Mouse (Mus musculus) forebrain, embryonic 12.5 days (tissue): ENCODE measurements around the gene Ints3. TPM values are rescaled to one million over a fixed set of nuclear protein-coding genes. Genes with fewer than 3 reads are reported as not detected.

Source experiments
- ATAC-seq: fragments of 200-750 bp; cut with Nextera tagmentation; 2 replicates; pipeline ENCODE4 v1.8.0; 2017; ENCODE audit warnings: moderate TSS enrichment; ENCODE audit not compliant: low FRiP score
- H3K27ac ChIP-seq: fragments of 300-500 bp; sonication (generic); 2 replicates; pipeline ENCODE4 v1.5.1; 2016; ENCODE audit warnings: mild to moderate bottlenecking
- H3K27me3 ChIP-seq: fragments of 300-500 bp; sonication (generic); 2 replicates; pipeline ENCODE4 v1.6.1; 2016; ENCODE audit warnings: mild to moderate bottlenecking
- H3K36me3 ChIP-seq: fragments of 300-500 bp; sonication (generic); replicated peaks from 2 replicates; pipeline ENCODE4 v1.6.1; 2016; ENCODE audit warnings: mild to moderate bottlenecking
- H3K4me1 ChIP-seq: fragments of 300-500 bp; sonication (generic); 2 replicates; pipeline ENCODE4 v1.6.1; 2016
- H3K4me2 ChIP-seq: fragments of 300-500 bp; sonication (generic); 2 replicates; pipeline ENCODE4 v1.6.1; 2016; ENCODE audit warnings: mild to moderate bottlenecking, moderate library complexity
- H3K4me3 ChIP-seq: fragments of 300-500 bp; sonication (generic); replicated peaks from 2 replicates; pipeline ENCODE4 v1.5.1; 2016; ENCODE audit warnings: mild to moderate bottlenecking
- H3K9ac ChIP-seq: fragments of 300-500 bp; sonication (generic); 2 replicates; pipeline ENCODE4 v1.6.1; 2016; ENCODE audit warnings: mild to moderate bottlenecking
- H3K9me3 ChIP-seq: fragments of 300-500 bp; sonication (generic); 2 replicates; pipeline ENCODE4 v1.6.1; 2016
- WGBS: fragments of 180-500 bp; shearing (Covaris S2); methylation state at CpG from one replicate; pipeline ENCODE4 v1.1.7; 2016; 5-methylcytosine and 5-hydroxymethylcytosine counted together
- polyA plus RNA-seq: library from polyadenylated mRNA; unstranded; fragments of >200 nt; fragmentation: Nextera tagmentation; extraction: Ambion mirVana; gene quantifications from 2 replicates; pipeline ENCODE4 v1.2.1, GENCODE M21; 2016

Gene Ints3
- polyA plus RNA-seq, 1 experiment from 2014 or later, result 42.8 TPM

GRCm38 (mm10) chr3:90384851-90385375 is 48.5 kb downstream of the Ints3 start:
- peaks cover 8% of the 10 kb centered on the region for H3K36me3 ChIP-seq
- 0 out of 2 replicates have a peak, but pooled peaks cover 6% of the 10 kb centered on the region for H3K27me3 ChIP-seq
- WGBS, result 85% methylated on average over 7 of the region's 7 CpGs
- no peak for ATAC-seq
- no peak overlapping the region for H3K4me2 ChIP-seq
- peaks cover 23% of the 10 kb centered on the region for H3K4me1 ChIP-seq
- no peak overlapping the region for H3K9ac ChIP-seq
- no peak overlapping the region for H3K27ac ChIP-seq
- H3K9me3 ChIP-seq, result no peaks in the 10 kb centered on the region
- no peak overlapping the region for H3K4me3 ChIP-seq

- Histone ChIP-seq H3K9me3 (no peaks in the 10 kb centered on the region), H3K4me2 (no peak overlapping the region), H3K4me1 (peaks cover 13% of the 10 kb centered on the region), H3K4me3 (no peak overlapping the region), H3K36me3 (peaks cover 8% of the 10 kb centered on the region), H3K27me3 (0 out of 2 replicates have a peak, but pooled peaks cover 3% of the 10 kb centered on the region), H3K9ac (no peak overlapping the region), H3K27ac (peak overlapping the region; percentile 37; the same call in 1 of the 2 replicates)
- ATAC-seq, result no peak
- 72% methylated on average over 4 of the region's 4 CpGs for WGBS
Measured at GRCm38 (mm10) chr3:90383690-90384089, 49.7 kb downstream of the Ints3 start.

- no peak overlapping the region for H3K27ac ChIP-seq
- H3K4me3 ChIP-seq, result no peak overlapping the region
- peaks cover 8% of the 10 kb centered on the region for H3K36me3 ChIP-seq
- H3K4me1 ChIP-seq, result 0 out of 2 replicates have a peak, but pooled peaks cover 2% of the 10 kb centered on the region
- H3K27me3 ChIP-seq, result no peaks in the 10 kb centered on the region
- H3K9me3 ChIP-seq, result no peaks in the 10 kb centered on the region
- 74% methylated on average over 11 of the region's 11 CpGs for WGBS
- ATAC-seq, result no peak
- H3K4me2 ChIP-seq, result no peak overlapping the region
- no peak overlapping the region for H3K9ac ChIP-seq
Measured at GRCm38 (mm10) chr3:90381727-90382126, 51.7 kb downstream of the Ints3 start.

GRCm38 (mm10) chr3:90378496-90378895 is 54.9 kb downstream of the Ints3 start:
- Histone ChIP-seq H3K27me3 (no peaks in the 10 kb centered on the region), H3K4me1 (peaks cover 8% of the 10 kb centered on the region; the same call in 1 of the 2 replicates), H3K4me3 (no peak overlapping the region), H3K36me3 (no peaks in the 10 kb centered on the region), H3K9me3 (no peaks in the 10 kb centered on the region), H3K9ac (no peak overlapping the region), H3K27ac (no peak overlapping the region), H3K4me2 (no peak overlapping the region)
- 84% methylated on average over 5 of the region's 5 CpGs for WGBS
- no peak for ATAC-seq

GRCm38 (mm10) chr3:90376247-90376585 is 57.2 kb downstream of the Ints3 start:
- H3K4me3 ChIP-seq, result no peak overlapping the region
- H3K36me3 ChIP-seq, result no peaks in the 10 kb centered on the region
- 75% methylated on average over 1 of the region's 1 CpGs for WGBS
- no peak overlapping the region for H3K4me2 ChIP-seq
- peaks cover 8% of the 10 kb centered on the region; the same call in 1 of the 2 replicates for H3K4me1 ChIP-seq
- H3K9me3 ChIP-seq, result no peaks in the 10 kb centered on the region
- no peak overlapping the region for H3K27ac ChIP-seq
- no peak for ATAC-seq
- no peaks in the 10 kb centered on the region for H3K27me3 ChIP-seq
- H3K9ac ChIP-seq, result no peak overlapping the region

- no peak overlapping the region for H3K27ac ChIP-seq
- no peaks in the 10 kb centered on the region for H3K9me3 ChIP-seq
- H3K4me3 ChIP-seq, result no peak overlapping the region
- no peak overlapping the region for H3K4me2 ChIP-seq
- no peaks in the 10 kb centered on the region for H3K27me3 ChIP-seq
- 49% methylated on average over 3 of the region's 3 CpGs for WGBS
- ATAC-seq, result no peak
- peaks cover 8% of the 10 kb centered on the region; the same call in 1 of the 2 replicates for H3K4me1 ChIP-seq
- no peak overlapping the region for H3K9ac ChIP-seq
- H3K36me3 ChIP-seq, result no peaks in the 10 kb centered on the region
Measured at GRCm38 (mm10) chr3:90375562-90376246, 57.7 kb downstream of the Ints3 start.

GRCm38 (mm10) chr3:90374368-90374767 is 59.1 kb downstream of the Ints3 start:
- Histone ChIP-seq H3K36me3 (no peaks in the 10 kb centered on the region), H3K27me3 (no peaks in the 10 kb centered on the region), H3K9ac (no peak overlapping the region), H3K27ac (no peak overlapping the region), H3K9me3 (no peaks in the 10 kb centered on the region), H3K4me3 (no peak overlapping the region), H3K4me1 (peaks cover 8% of the 10 kb centered on the region; the same call in 1 of the 2 replicates), H3K4me2 (no peak overlapping the region)
- WGBS, result 87% methylated on average over 4 of the region's 4 CpGs
- ATAC-seq, result no peak

- 31% methylated on average over 4 of the region's 4 CpGs for WGBS
- no peak overlapping the region for H3K4me3 ChIP-seq
- no peak overlapping the region for H3K9ac ChIP-seq
- no peak overlapping the region for H3K27ac ChIP-seq
- H3K27me3 ChIP-seq, result no peaks in the 10 kb centered on the region
- peaks cover 8% of the 10 kb centered on the region; the same call in 1 of the 2 replicates for H3K4me1 ChIP-seq
- H3K4me2 ChIP-seq, result no peak overlapping the region
- peak; percentile 60; the same call in 1 of the 2 replicates for ATAC-seq
- H3K9me3 ChIP-seq, result no peaks in the 10 kb centered on the region
- H3K36me3 ChIP-seq, result no peaks in the 10 kb centered on the region
Measured at GRCm38 (mm10) chr3:90373432-90374028, 59.9 kb downstream of the Ints3 start.

- WGBS, result 73% methylated on average over 5 of the region's 5 CpGs
- H3K9me3 ChIP-seq, result no peaks in the 10 kb centered on the region
- no peak for ATAC-seq
Measured at GRCm38 (mm10) chr3:90372817-90373216, 60.6 kb downstream of the Ints3 start.

GRCm38 (mm10) chr3:90371857-90372256 is 61.6 kb downstream of the Ints3 start:
- Histone ChIP-seq H3K36me3 (no peaks in the 10 kb centered on the region), H3K9me3 (no peaks in the 10 kb centered on the region), H3K9ac (no peak overlapping the region), H3K4me1 (peaks cover 8% of the 10 kb centered on the region; the same call in 1 of the 2 replicates), H3K27ac (no peak overlapping the region), H3K4me2 (no peak overlapping the region), H3K27me3 (no peaks in the 10 kb centered on the region), H3K4me3 (no peak overlapping the region)
- 79% methylated on average over 7 of the region's 7 CpGs for WGBS
- ATAC-seq, result no peak

More at GRCm38 (mm10) chr3:90372817-90373216, 60.6 kb downstream of the Ints3 start:
- Histone ChIP-seq H3K9ac (no peak overlapping the region), H3K36me3 (no peaks in the 10 kb centered on the region), H3K27ac (no peak overlapping the region), H3K4me2 (no peak overlapping the region), H3K4me3 (no peak overlapping the region), H3K4me1 (peaks cover 8% of the 10 kb centered on the region; the same call in 1 of the 2 replicates), H3K27me3 (no peaks in the 10 kb centered on the region)

GRCm38 (mm10) chr3:90369041-90369440 is 64.4 kb downstream of the Ints3 start:
- no peaks in the 10 kb centered on the region for H3K9me3 ChIP-seq
- WGBS, result 58% methylated on average over 2 of the region's 2 CpGs
- no peak overlapping the region for H3K27ac ChIP-seq
- H3K9ac ChIP-seq, result no peak overlapping the region
- H3K4me3 ChIP-seq, result no peak overlapping the region
- no peaks in the 10 kb centered on the region for H3K4me1 ChIP-seq
- no peak overlapping the region for H3K4me2 ChIP-seq
- H3K36me3 ChIP-seq, result 0 out of 2 replicates have a peak, but pooled peaks cover 2% of the 10 kb centered on the region
- ATAC-seq, result no peak
- no peaks in the 10 kb centered on the region for H3K27me3 ChIP-seq

- no peak overlapping the region for H3K4me2 ChIP-seq
- no peaks in the 10 kb centered on the region for H3K9me3 ChIP-seq
- H3K36me3 ChIP-seq, result 0 out of 2 replicates have a peak, but pooled peaks cover 3% of the 10 kb centered on the region
- WGBS, result 90% methylated on average over 5 of the region's 5 CpGs
- no peaks in the 10 kb centered on the region for H3K4me1 ChIP-seq
- H3K27ac ChIP-seq, result no peak overlapping the region
- no peak overlapping the region for H3K9ac ChIP-seq
- no peak for ATAC-seq
- H3K27me3 ChIP-seq, result no peaks in the 10 kb centered on the region
- H3K4me3 ChIP-seq, result no peak overlapping the region
Measured at GRCm38 (mm10) chr3:90367001-90367632, 66.3 kb downstream of the Ints3 start.
